Comparison of ENCODE assay signal across 9 mouse cellular contexts in the genomic region with DNA sequence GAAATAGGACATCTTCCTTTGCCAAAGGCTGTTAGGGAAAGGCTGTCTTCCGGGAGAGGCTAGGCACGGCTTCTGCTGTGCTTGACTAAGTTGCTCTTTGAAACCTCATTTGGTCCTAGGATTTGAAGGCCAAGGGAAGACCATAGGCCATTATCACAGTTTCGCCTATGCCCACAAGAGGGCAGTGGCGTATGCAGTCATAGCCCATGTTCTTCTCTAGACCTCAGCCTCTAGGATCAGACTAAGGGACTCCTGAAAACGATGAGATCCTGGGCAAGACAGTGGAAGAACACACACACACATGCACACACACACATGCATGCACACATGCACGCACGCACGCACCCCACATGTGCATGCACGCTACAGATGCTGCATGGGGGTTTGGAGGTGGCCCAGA.
A peak's percentile ranks its signal among the peaks of the same experiment; 100 is the strongest.
DNase-seq lines count a peak whose midpoint lies in the region; ATAC-seq and TF ChIP-seq lines count a peak whose summit lies in the region.
"Had no signal": no experiment of that assay in that cellular context is flagged by ENCODE, and none has a peak within 500 bp of the region (broad histone marks: within the 10 kb centered on the region; RNA-seq: fewer than 3 reads in every experiment).

No protein-coding gene starts in this region.

- H3K36me3 ChIP-seq in ES-Bruce4 (ENCODE audit: control insufficient read depth, insufficient read depth, low read length, poor library complexity, severe bottlenecking): no peaks in the 10 kb centered on the region
- H3K36me3 ChIP-seq in forebrain, embryonic 12.5 days (replicated peaks): no peaks in the 10 kb centered on the region
- H3K36me3 ChIP-seq: limb, embryonic 15.5 days had no signal

- H3K27me3 ChIP-seq in ES-Bruce4 (ENCODE audit: control insufficient read depth, insufficient read depth, low read length, poor library complexity, severe bottlenecking): no peaks in the 10 kb centered on the region
- no peaks in the 10 kb centered on the region for H3K27me3 ChIP-seq in forebrain, embryonic 12.5 days
- H3K27me3 ChIP-seq: limb, embryonic 15.5 days had no signal

- no peak overlapping the region for H3K4me2 ChIP-seq in forebrain, embryonic 12.5 days
- H3K4me2 ChIP-seq: limb, embryonic 15.5 days had no signal

- no peaks in the 10 kb centered on the region for H3K9me3 ChIP-seq in ES-Bruce4 (replicated peaks; ENCODE audit: control insufficient read depth, insufficient read depth, low read length, poor library complexity, severe bottlenecking)
- no peaks in the 10 kb centered on the region for H3K9me3 ChIP-seq in forebrain, embryonic 12.5 days
- H3K9me3 ChIP-seq: limb, embryonic 15.5 days had no signal

- peak; percentile 78 for TF ChIP-seq CTCF in ES-Bruce4 (IDR thresholded peaks at IDR 0.05; ENCODE audit: low read depth, low read length)
- TF ChIP-seq CTCF in lung, adult 2 months (IDR thresholded peaks at IDR 0.05; ENCODE audit: insufficient read depth, low read length): peak; percentile 83

- no peak for TF ChIP-seq POLR2A in ES-Bruce4 (IDR thresholded peaks at IDR 0.05; ENCODE audit: insufficient read depth, low read length)
- no peak for TF ChIP-seq POLR2A in lung, adult 2 months (IDR thresholded peaks at IDR 0.05; ENCODE audit: borderline replicate concordance, extremely low read depth, low read depth, low read length)

- ATAC-seq in forebrain, embryonic 12.5 days (ENCODE audit: low FRiP score): peak; percentile 72; the same call in 1 of the 2 replicates

- TF ChIP-seq EP300 in ES-Bruce4 (IDR thresholded peaks at IDR 0.05; ENCODE audit: insufficient read depth, low read depth, low read length): no peak

- 44% methylated on average over 9 of the region's 9 CpGs for WGBS in forebrain, embryonic 12.5 days
- WGBS in lung, adult 2 months: 34% methylated on average over 9 of the region's 9 CpGs

- no peak overlapping the region for H3K27ac ChIP-seq in ES-Bruce4 (ENCODE audit: insufficient read depth, low read length)
- no peak overlapping the region for H3K27ac ChIP-seq in forebrain, embryonic 12.5 days
- H3K27ac ChIP-seq: limb, embryonic 15.5 days had no signal

- H3K4me3 ChIP-seq in ES-Bruce4 (ENCODE audit: low read depth, low read length): no peak overlapping the region
- H3K4me3 ChIP-seq in forebrain, embryonic 12.5 days (replicated peaks): no peak overlapping the region
- H3K4me3 ChIP-seq in lung, adult 2 months (replicated peaks; ENCODE audit: extremely low read depth, low read depth, low read length): no peak overlapping the region
- H3K4me3 ChIP-seq: limb, embryonic 15.5 days had no signal

- no peak overlapping the region for H3K9ac ChIP-seq in ES-Bruce4 (ENCODE audit: low read depth, poor library complexity, severe bottlenecking)
- no peak overlapping the region for H3K9ac ChIP-seq in forebrain, embryonic 12.5 days
- H3K9ac ChIP-seq: limb, embryonic 15.5 days had no signal

- DNase-seq in c-Kit-negative CD71-positive TER-119-positive erythroid progenitor cells, embryonic 14.5 days (ENCODE audit: low read depth, low spot score): peak; percentile 57
- peak; percentile 84 for DNase-seq in heart, postnatal 4 days
- peak; percentile 53 to 91 for DNase-seq in layer of hippocampus, adult 18-20 months (ENCODE audit: low spot score in 2 of 2)
- peak; percentile 59 for DNase-seq in lung, adult 2 months
- DNase-seq in ovary, adult 18-20 months (ENCODE audit: low spot score): peak; percentile 40
- DNase-seq in thymus, postnatal 0 days (ENCODE audit: low spot score): peak; percentile 71

- H3K4me1 ChIP-seq in ES-Bruce4 (ENCODE audit: control insufficient read depth, insufficient read depth, low read length): no peaks in the 10 kb centered on the region
- no peaks in the 10 kb centered on the region for H3K4me1 ChIP-seq in forebrain, embryonic 12.5 days
- no peaks in the 10 kb centered on the region; the same call in 1 of the 2 replicates for H3K4me1 ChIP-seq in lung, adult 2 months (ENCODE audit: control insufficient read depth, insufficient read depth, low read length)
